Mouse (Mus musculus) embryo, embryonic 11 days (tissue): ENCODE data around the gene Rfx4.

Experiments used
- DNase-seq: peaks from one replicate; pipeline ENCODE4 v3.0.0-alpha.2; 2015

The Rfx4 gene

DNA sequence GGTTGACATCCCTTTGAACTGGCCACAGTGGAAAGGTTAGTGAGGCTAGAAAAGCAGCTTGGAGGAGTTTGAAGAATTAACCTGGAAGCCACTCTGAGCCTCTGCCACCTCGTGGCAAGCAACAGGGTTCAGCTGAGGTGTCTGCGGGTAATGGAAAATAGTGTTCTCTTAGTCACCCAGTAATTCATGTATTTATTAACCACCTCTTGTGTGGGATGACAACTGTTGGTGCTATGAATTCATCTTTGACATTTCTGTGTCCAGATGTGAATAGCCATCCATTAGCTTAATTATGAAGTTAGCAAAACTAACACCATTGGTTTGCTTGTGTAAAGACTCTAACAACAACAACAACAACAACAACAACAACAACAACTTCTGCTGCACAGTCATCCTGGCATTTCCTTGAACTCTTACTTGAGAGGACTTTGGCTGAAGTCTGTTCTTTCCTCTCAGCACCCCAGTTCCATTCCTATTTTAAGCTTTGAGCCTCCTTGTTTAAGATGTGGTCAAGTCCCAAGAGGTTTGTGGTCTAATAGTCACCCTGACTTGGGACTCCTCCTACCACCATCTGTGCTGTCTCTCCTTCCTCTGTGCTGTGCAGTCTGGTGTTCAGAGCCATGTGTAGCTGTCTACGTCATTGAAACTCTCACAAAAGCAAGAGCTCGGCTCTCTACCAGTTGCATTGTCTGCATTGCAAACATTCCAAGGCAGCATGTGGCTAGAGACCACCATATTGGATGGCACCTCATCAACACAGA lies 60.0 kb downstream of the Rfx4 start:
- DNase-seq: no peak

DNA sequence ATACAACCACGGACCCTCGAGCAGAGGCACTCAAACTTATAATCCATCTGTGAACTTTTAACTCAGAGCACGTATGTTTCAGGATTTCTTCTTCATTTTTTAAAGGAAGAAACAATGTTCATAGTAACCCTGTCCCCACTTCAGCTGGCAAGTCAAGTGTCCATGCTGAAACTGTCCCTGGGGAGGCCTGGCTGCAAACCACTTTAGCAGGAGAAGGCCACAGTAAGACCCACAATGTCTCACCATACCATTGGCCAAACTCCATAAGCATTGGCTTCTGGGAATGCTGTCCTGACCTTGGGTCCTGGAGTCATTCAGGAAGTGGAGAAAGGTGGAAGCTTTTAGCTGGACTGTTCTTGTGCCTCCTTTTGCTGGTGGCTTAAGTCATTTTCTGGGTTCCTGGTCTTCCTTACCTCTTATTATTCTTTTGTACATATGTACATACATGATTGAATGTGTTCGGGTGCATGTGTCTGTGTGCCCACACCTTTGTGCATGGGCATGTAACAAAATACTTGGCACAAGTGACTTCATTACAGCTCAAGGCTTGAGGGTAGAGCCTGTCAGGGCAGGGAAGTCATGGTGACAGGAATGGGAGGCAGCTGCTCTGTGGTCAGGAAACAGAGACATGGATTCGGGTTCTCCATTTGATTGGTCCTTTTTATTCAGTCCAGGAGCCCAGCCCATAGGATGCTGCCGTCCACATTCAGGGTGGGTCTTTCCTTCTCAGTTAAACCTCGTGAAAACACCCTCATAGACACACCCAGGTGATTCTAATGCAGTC lies 61.4 kb downstream of the Rfx4 start:
- no peak for DNase-seq

GRCm38 (mm10) chr10:84819669-84820068 lies 63.8 kb downstream of the Rfx4 start:
- no peak for DNase-seq

DNA sequence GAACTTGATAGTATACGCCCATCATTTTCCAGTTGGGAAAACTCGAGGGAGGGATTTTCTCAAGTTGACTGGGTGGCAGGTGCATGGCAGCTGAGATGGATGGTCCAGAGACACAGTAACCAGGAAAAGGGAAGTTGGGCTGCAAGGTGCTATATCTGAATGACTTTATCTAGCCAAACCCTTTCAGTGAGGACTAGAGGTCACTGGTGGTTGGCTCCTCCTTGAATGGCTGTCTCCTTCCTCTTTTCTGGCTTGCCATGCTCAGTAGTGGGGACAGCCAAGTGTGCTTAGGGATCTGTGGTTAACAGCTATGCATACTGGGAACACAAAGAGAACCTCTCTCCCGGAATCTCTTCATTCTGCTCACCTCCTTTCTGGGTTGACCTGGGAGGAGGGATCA lies 64.4 kb downstream of the Rfx4 start:
- no peak for DNase-seq

DNA sequence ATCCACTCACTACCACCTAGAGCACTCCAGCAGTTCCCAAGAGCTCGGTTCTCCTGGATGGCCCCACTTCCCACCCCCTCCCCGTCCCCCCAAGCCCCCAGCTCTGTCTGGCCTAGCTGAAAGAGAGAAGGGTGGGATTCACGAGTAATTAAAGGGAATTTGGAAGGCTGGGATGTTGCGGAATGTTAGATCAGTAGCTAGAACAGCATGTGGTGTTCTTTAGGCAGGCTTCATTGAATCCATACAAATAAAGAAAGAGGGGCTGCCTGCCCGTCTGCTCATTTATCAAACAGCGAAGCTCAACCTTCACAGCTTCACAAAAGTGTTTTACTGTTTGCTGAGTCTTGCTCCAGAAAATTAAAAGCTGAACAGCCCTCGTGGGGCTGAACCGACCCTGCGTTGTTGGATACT lies 66.9 kb downstream of the Rfx4 start:
- peak; percentile 55 for DNase-seq

GRCm38 (mm10) chr10:84823621-84824020 lies 67.8 kb downstream of the Rfx4 start:
- no peak for DNase-seq

- DNase-seq: no peak
Observed at GRCm38 (mm10) chr10:84829009-84829408, 73.1 kb downstream of the Rfx4 start.

DNA sequence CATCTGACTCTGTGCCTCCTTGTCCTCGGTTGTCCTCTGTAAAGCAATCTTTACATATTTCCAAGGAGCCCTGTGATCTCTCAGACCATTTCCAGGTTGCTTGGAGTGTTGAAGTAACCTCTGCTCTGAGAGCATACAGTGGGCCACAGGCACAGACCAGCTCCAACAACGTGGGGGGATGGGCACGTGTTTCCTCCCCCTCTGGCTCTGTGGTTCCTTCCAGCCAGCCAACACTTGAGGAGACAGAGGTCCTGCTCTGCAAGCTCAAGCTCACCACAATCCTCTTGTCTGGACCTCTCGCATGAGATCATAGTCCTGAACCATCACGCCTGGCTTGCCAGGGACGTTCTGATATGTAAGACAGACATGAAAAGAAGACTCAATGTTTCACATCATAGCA lies 79.7 kb downstream of the Rfx4 start:
- DNase-seq: no peak

DNA sequence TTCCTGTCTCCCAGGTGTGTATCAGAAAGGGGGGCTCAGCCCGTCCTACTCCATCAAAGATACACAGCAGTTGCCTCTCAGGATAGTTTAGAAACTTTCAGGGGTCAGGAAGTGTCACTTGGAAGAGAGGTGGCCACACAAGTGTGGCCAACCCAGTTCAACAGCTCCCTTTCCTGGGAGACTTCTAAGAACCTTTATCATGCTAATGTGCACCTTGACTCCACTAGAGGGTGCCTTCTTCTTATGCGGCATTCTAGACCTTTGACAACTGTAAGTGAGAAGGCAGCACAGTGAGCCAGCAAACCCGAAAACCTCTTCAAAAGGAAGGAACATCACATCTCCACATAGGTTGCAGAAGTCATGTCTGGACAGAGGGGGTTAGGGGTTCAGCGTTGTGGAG lies 80.2 kb downstream of the Rfx4 start:
- peak; percentile 60 for DNase-seq

- no peak for DNase-seq
Observed at GRCm38 (mm10) chr10:84837355-84837754, 81.5 kb downstream of the Rfx4 start.

GRCm38 (mm10) chr10:84838850-84839473 lies 83.1 kb downstream of the Rfx4 start:
- DNase-seq: no peak

DNA sequence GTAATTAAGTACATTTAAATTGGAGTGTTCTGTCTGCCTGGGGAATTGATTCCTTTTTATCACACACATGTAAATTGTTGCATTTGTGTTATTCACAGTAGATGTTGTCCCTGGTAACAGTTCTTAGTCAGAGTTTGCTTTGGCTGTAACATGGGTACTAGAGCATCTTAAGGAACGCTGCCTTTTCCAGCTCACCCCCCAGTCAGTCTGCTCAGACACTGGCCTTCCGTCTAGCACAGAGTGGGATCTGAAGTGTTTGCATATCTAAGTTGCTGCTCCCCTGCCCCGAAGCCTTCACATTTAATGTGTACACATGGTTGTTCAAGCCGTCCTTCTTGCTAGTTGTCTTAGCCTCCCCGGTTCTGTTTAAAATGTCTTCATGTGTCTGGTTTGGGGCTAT lies 90.8 kb downstream of the Rfx4 start:
- no peak for DNase-seq

DNA sequence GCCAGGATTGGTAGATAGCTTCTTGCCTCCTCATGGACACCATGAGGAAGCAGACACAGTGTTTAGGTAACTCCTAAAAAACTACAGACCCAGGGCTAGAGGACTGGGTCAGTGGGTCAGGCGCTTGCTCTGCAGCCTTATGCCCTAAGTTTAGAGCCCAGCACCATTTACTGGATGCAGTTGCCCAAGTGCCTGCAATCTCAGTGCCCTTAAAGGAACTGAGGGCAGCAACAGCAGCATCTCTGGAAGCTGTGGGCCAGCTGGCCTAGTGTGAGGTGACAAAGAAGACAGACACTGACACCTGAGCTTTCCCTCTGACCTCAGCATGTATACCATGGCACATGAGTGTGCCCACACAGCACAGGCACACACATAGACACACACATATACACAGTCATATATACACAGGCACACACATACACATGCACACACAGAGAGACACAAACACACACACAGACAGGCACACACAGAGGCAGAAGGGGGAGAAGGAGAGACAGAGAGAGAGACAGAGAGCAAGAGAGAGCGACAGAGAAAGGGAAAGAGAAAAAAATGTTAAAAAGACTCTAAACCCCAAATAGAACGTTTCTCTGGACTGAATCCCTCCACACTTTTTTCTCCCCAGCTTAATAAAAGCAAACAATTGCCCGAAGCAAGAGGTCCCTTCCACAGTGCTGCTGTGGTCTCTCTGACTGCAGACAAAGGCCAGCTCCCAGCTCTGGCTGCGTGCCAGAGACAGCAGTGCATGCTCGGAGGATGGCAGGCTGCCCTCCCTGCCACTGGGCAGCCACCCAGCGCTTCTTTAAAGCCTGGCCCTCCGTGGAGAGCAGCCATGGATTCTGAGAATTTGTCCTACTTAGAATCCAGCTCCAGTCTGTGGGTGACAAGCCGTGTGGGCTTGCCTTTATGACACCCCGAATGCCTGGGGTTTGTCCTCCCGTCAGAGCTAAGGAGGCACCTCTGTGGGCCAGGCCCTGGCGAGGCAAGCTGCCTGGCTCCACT lies 96.4 kb downstream of the Rfx4 start:
- no peak for DNase-seq

GRCm38 (mm10) chr10:84854059-84854458 lies 98.2 kb downstream of the Rfx4 start:
- no peak for DNase-seq

GRCm38 (mm10) chr10:84855466-84855865 lies 99.6 kb downstream of the Rfx4 start:
- DNase-seq: no peak

DNA sequence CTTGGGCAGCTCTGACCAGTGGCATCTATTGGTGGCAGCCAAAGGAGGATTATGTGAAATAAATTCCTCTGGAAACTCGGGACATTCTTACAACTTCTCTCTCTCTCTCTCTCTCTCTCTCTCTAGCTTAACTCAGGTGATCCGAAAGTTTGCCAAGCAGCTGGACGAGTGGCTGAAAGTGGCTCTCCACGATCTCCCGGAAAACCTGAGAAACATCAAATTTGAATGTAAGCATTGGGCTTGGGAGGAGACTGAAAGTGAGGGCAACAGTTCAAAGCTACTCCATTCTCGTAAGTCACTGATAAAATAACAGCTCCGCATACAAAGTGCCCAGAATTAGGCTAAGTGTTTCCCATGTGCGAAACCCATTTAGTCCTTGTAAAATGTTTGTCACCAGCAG lies 102.5 kb downstream of the Rfx4 start:
- DNase-seq: no peak

DNA sequence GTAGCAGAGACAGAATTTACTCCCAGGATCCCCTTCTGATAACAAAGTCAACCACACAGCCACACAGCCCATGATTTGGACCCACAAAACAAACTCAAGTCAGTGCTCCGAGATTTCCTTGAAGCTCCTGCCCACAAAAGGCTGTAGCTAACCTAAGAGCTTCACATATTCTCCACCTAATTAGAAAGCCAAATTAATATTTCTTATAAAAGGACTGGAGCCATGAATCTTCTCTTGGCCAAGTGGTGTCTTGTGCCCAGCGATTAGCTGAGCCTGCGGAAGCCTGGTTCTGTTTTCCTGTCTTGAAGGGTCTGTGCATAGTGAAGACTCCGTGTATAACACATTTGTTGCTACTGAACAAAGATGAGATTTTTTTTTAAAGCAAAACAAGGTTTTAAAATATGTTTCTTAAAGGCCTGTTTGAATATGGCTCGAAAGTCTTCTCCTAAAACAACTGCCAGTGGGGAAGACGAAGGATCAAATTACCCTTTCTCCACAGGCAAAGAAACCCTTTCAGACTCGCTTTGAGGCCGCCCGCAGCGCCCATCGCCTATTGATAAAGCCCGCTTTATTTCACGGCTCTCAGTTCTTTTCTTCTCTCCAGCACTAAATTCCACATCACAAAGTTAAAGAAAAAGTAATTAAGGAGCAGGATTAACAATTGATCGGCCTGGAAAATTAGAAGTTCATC lies 103.1 kb downstream of the Rfx4 start:
- DNase-seq: peak; percentile 80

GRCm38 (mm10) chr10:84859556-84860380 lies 103.9 kb downstream of the Rfx4 start:
- DNase-seq: no peak

DNA sequence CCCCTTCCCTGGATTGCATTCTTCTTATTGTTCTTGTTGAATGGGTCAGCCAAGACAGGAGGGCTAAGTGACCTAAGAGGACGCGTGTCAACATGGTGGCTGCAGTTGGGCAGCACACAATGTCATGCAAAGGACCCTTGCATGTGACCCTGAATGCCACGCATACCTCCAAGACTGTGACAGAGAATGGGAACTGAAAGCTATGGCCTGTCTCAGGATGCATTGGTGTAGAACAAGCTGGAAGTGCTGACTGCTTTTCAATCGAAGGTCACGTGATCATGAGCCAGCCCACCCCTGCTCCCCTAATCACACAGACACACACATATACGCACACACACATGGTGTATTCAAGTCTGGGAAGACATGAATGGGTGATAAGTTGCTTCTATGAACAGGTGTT lies 107.6 kb downstream of the Rfx4 start:
- no peak for DNase-seq

- no peak for DNase-seq
Observed at GRCm38 (mm10) chr10:84867577-84867976, 111.7 kb downstream of the Rfx4 start.

- DNase-seq: peak; percentile 51
Observed at GRCm38 (mm10) chr10:84871285-84871684, 115.4 kb downstream of the Rfx4 start.
